Mouse (Mus musculus): ENCODE results near the gene Pdgfa. TPM values are rescaled to one million over a fixed set of nuclear protein-coding genes. Genes with fewer than 3 reads are reported as not detected.

Pdgfa gene
- total and polyA plus RNA-seq, 2 experiments = 1.8 to 3.2 TPM

DNA sequence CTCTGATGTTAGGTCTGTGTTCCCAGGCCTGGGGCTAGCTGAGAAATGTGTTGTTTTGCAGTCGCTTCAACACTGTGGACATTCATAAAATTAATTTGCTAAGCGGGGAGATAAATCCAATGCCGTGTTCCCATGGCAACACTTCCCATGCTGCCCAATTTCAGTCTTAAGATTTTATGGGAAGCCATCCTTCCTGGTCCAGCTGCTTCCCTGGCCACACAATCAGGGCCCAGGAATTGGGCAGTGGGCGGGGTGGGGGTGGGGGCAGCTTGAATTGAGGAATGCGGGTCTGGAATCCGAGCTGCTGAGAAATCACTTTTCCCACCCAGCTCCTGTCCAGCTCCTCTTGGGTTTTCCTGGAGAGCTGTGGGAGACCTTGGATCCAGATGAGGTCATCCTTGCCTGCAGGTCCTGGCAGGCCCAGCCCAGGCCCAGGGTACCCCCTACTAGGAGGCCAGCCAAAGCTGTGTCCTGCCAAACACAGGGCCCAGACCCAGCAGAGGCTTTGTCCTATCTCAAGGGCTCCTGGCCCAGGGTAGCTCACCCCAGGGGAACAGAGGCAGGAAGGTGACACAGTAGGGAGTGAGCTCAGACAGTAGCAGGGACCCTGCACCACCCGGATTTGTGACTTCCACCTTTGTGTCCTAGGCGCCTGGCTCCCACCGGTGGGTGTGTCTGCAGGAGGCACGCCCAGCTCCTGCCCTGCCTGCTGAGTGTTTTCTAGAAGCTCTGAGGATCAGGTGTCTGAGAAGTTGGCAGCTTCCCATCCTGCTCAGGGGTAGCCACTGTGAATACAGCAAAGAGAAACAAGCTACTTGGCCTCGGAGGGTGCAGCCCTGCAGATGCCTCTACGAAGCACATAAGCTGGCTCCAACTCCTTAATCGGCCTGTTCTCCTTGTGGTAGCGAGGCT, 36.5 kb upstream of the Pdgfa start:
- H3K4me3 ChIP-seq (ENCODE audit: insufficient read depth, low read depth, low read length) = no peak overlapping the region
- DNase-seq (ENCODE audit: extremely low read depth, low read depth, low spot score) = no peak
- no peaks in the 10 kb centered on the region for H3K79me2 ChIP-seq (ENCODE audit: control insufficient read depth, insufficient read depth, low read length)
- H3K36me3 ChIP-seq (ENCODE audit: control insufficient read depth, insufficient read depth, low read length) = no peaks in the 10 kb centered on the region
- H3K27me3 ChIP-seq (ENCODE audit: control insufficient read depth, insufficient read depth, low read length) = no peaks in the 10 kb centered on the region
- H3K4me1 ChIP-seq (ENCODE audit: control insufficient read depth, insufficient read depth, low read length) = no peaks in the 10 kb centered on the region
- 78% methylated on average over 14 of the region's 14 CpGs for WGBS
- H3K27ac ChIP-seq (replicated peaks; ENCODE audit: insufficient read depth, low read depth, low read length) = no peak overlapping the region
- no peak overlapping the region for H3K9ac ChIP-seq (ENCODE audit: low read depth, low read length)
- TF ChIP-seq CTCF (IDR thresholded peaks at IDR 0.05; ENCODE audit: low read depth, low read length) = no peak
- no peak for TF ChIP-seq POLR2A (IDR thresholded peaks at IDR 0.05; ENCODE audit: extremely low read depth, insufficient read depth, low read length)

DNA sequence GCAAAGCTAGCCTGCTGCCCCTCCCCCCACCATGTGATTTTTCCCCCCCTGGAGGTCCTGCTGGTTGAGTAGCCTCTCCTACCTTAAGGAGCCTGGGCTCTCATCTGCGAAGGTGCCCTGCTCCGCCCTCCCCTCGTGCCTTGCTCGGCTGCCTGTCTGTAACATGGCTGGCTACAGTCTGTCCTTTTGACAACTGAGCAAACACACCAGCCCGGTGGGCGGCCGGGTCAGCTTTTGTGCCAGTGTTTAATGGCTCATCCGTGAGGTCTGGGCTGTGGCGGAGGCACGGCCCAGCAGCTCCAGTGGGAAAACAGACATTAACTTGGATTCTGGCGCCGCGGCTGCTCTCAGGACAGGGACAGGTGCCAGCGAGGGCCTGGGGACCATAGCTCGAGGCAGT, 30.4 kb upstream of the Pdgfa start:
- H3K36me3 ChIP-seq (ENCODE audit: control insufficient read depth, insufficient read depth, low read length) = no peaks in the 10 kb centered on the region

DNA sequence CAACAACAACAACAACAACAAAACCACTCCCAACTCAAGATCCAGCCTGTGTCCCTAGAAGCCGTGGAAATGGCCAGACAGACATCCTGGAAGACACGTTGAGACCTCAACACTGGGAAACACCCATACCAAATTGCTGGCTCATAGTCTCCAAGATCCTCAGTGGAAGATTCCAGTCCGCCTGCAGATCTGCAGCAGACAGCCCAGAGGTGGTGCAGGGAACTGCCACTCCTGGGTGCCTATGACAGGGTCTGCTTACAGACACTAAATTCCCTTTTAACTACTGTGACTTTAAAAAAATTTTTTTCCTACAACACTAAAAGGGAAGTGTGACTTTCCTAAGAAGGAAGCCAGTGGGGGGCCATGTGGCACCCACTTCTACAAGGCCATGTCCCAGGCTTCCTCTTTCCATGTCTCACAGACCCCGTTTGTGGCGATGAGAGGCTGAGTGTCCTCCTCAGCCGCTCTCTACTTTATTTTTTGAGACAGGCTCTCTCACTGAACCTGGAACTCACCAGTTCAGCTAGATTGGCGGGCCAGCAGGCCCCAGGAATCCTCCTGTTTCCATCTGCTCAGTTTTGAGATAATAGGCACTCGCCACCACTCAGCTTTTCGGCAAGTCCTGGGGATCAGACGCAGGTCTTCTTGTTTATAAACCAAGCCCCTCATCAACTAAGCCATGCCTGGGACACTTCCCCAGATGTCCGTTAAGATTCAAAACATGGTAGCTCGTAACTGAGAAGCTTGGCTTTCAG, 27.4 kb upstream of the Pdgfa start:
- no peak for TF ChIP-seq CTCF (IDR thresholded peaks at IDR 0.05; ENCODE audit: low read depth, low read length)
- TF ChIP-seq POLR2A (IDR thresholded peaks at IDR 0.05; ENCODE audit: extremely low read depth, insufficient read depth, low read length) = no peak
- Histone ChIP-seq H3K4me3 (ENCODE audit: insufficient read depth, low read depth, low read length) (no peak overlapping the region), H3K36me3 (ENCODE audit: control insufficient read depth, insufficient read depth, low read length) (no peaks in the 10 kb centered on the region), H3K27me3 (ENCODE audit: control insufficient read depth, insufficient read depth, low read length) (no peaks in the 10 kb centered on the region), H3K79me2 (ENCODE audit: control insufficient read depth, insufficient read depth, low read length) (no peaks in the 10 kb centered on the region), H3K4me1 (ENCODE audit: control insufficient read depth, insufficient read depth, low read length) (no peaks in the 10 kb centered on the region; the same call in 1 of the 2 replicates), H3K27ac (replicated peaks; ENCODE audit: insufficient read depth, low read depth, low read length) (no peak overlapping the region), H3K9ac (ENCODE audit: low read depth, low read length) (no peak overlapping the region)
- peak; percentile 19 for DNase-seq (ENCODE audit: extremely low read depth, low read depth, low spot score)
- WGBS = 82% methylated on average over 12 of the region's 12 CpGs

More for the DNA sequence above, 30.4 kb upstream of the Pdgfa start:
- no peaks in the 10 kb centered on the region for H3K27me3 ChIP-seq (ENCODE audit: control insufficient read depth, insufficient read depth, low read length)
- H3K4me3 ChIP-seq (ENCODE audit: insufficient read depth, low read depth, low read length) = no peak overlapping the region
- DNase-seq (ENCODE audit: extremely low read depth, low read depth, low spot score) = no peak
- H3K79me2 ChIP-seq (ENCODE audit: control insufficient read depth, insufficient read depth, low read length) = no peaks in the 10 kb centered on the region
- 39% methylated on average over 15 of the region's 15 CpGs for WGBS
- H3K4me1 ChIP-seq (ENCODE audit: control insufficient read depth, insufficient read depth, low read length) = no peaks in the 10 kb centered on the region; the same call in 1 of the 2 replicates
- H3K27ac ChIP-seq (replicated peaks; ENCODE audit: insufficient read depth, low read depth, low read length) = no peak overlapping the region
- no peak overlapping the region for H3K9ac ChIP-seq (ENCODE audit: low read depth, low read length)
- TF ChIP-seq POLR2A (IDR thresholded peaks at IDR 0.05; ENCODE audit: extremely low read depth, insufficient read depth, low read length) (no peak), CTCF (IDR thresholded peaks at IDR 0.05; ENCODE audit: low read depth, low read length) (no peak)

DNA sequence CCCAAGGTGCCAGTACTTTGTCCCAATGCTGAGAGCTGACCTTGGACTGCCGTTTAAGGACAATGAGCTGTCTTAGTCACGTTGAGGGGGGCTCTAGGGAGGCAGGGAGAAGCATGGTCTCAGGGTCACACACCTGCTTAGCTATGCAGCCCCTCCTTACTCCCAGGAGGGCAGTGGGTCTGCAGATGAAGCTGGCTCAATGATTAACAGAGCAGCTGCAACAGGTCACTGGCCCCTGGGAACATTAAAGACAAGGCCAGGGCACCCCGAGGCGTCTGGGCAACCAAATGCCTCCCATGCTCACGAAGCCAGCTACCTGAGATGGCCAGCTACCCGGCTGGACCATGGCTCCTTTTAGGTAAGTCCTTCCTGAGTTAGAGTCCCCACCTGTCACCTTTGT, 23.4 kb upstream of the Pdgfa start:
- no peaks in the 10 kb centered on the region for H3K27me3 ChIP-seq (ENCODE audit: control insufficient read depth, insufficient read depth, low read length)
- H3K9ac ChIP-seq (ENCODE audit: low read depth, low read length) = no peak overlapping the region
- H3K79me2 ChIP-seq (ENCODE audit: control insufficient read depth, insufficient read depth, low read length) = no peaks in the 10 kb centered on the region
- no peak overlapping the region for H3K4me3 ChIP-seq (ENCODE audit: insufficient read depth, low read depth, low read length)
- no peak for DNase-seq (ENCODE audit: extremely low read depth, low read depth, low spot score)
- WGBS = 35% methylated on average over 6 of the region's 6 CpGs
- no peaks in the 10 kb centered on the region for H3K36me3 ChIP-seq (ENCODE audit: control insufficient read depth, insufficient read depth, low read length)
- H3K27ac ChIP-seq (replicated peaks; ENCODE audit: insufficient read depth, low read depth, low read length) = no peak overlapping the region
- H3K4me1 ChIP-seq (ENCODE audit: control insufficient read depth, insufficient read depth, low read length) = peaks cover 5% of the 10 kb centered on the region; the same call in 1 of the 2 replicates
- TF ChIP-seq CTCF (IDR thresholded peaks at IDR 0.05; ENCODE audit: low read depth, low read length) = no peak
- TF ChIP-seq POLR2A (IDR thresholded peaks at IDR 0.05; ENCODE audit: extremely low read depth, insufficient read depth, low read length) = no peak

DNA sequence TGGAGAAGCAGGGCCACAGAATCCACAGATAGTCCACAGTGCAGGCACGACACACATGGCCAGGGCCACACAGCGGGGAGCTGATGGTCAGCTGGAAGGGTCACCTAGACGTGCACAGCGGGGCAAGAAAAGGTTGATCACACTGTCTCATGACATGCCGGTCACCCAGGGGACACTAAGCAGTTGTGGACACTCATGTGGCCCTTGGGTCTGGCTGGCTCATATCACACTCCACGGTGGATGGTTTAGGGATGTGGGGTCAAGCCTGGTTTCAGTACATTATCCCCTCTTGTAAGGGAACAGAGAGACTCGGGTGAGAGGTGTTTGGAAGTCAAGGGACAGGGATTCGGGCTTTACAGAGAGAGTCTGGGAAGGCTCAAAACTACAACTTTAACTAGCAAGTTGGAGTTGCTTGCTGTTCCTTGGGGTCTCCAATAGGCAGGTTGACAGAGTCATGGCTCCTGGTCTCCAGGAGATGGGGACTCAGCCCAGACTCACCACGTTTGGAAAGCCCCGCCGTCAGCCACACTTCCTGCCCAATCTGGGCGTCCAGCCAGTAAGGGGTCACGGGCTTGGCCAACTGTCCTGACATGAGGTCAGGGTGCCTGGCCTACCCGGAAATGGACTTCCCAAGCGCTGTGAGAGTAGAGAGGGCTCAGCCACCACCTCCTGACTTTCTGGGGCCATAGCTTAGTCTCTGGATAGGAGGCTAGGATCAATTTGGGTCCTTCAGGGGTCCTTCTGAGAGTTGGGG, 20.4 kb upstream of the Pdgfa start:
- 50% methylated on average over 15 of the region's 15 CpGs for WGBS
- TF ChIP-seq POLR2A (IDR thresholded peaks at IDR 0.05; ENCODE audit: extremely low read depth, insufficient read depth, low read length) = no peak
- no peak for TF ChIP-seq CTCF (IDR thresholded peaks at IDR 0.05; ENCODE audit: low read depth, low read length)
- no peak overlapping the region for H3K9ac ChIP-seq (ENCODE audit: low read depth, low read length)

More for the DNA sequence above, 20.4 kb upstream of the Pdgfa start:
- no peaks in the 10 kb centered on the region for H3K27me3 ChIP-seq (ENCODE audit: control insufficient read depth, insufficient read depth, low read length)
- DNase-seq (ENCODE audit: extremely low read depth, low read depth, low spot score) = peak; percentile 41
- H3K36me3 ChIP-seq (ENCODE audit: control insufficient read depth, insufficient read depth, low read length) = no peaks in the 10 kb centered on the region
- no peak overlapping the region for H3K27ac ChIP-seq (replicated peaks; ENCODE audit: insufficient read depth, low read depth, low read length)
- no peak overlapping the region for H3K4me3 ChIP-seq (ENCODE audit: insufficient read depth, low read depth, low read length)
- H3K79me2 ChIP-seq (ENCODE audit: control insufficient read depth, insufficient read depth, low read length) = no peaks in the 10 kb centered on the region
- peaks cover 5% of the 10 kb centered on the region; the same call in 1 of the 2 replicates for H3K4me1 ChIP-seq (ENCODE audit: control insufficient read depth, insufficient read depth, low read length)

Measured in liver, adult 2 months (tissue).